Mouse (Mus musculus) embryonic facial prominence, embryonic 10.5 days (tissue): ENCODE measurements around the gene Klrb1a. TPM values are rescaled to one million over a fixed set of nuclear protein-coding genes. Genes with fewer than 3 reads are reported as not detected.
"Not testable (repeated sequence)": the region's sequence is repeated elsewhere in the genome, so short reads cannot be mapped to it uniquely, and the experiment has no call there.

ENCODE experiments used
- DNase-seq: peaks from one replicate; pipeline ENCODE4 v3.0.0-alpha.2; 2017; ENCODE audit warnings: low spot score
- H3K27ac ChIP-seq: fragments of 300-500 bp; sonication (generic); replicated peaks from 2 replicates; pipeline ENCODE4 v1.5.1; 2016; ENCODE audit warnings: mild to moderate bottlenecking
- H3K27me3 ChIP-seq: fragments of 300-500 bp; sonication (generic); replicated peaks from 2 replicates; pipeline ENCODE4 v1.6.1; 2016; ENCODE audit warnings: low read depth, mild to moderate bottlenecking; ENCODE audit not compliant: poor library complexity, severe bottlenecking
- H3K36me3 ChIP-seq: fragments of 300-500 bp; sonication (generic); replicated peaks from 2 replicates; pipeline ENCODE4 v1.6.1; 2016; ENCODE audit warnings: mild to moderate bottlenecking, moderate library complexity
- H3K4me1 ChIP-seq: fragments of 300-500 bp; sonication (generic); 2 replicates; pipeline ENCODE4 v1.6.1; 2016
- H3K4me3 ChIP-seq: fragments of 300-500 bp; sonication (generic); 2 replicates; pipeline ENCODE4 v1.5.1; 2016; ENCODE audit warnings: mild to moderate bottlenecking, moderate library complexity
- H3K9me3 ChIP-seq: fragments of 300-500 bp; sonication (generic); 2 replicates; pipeline ENCODE4 v1.6.1; 2016; ENCODE audit warnings: mild to moderate bottlenecking
- WGBS: fragments of 180-500 bp; shearing (Covaris S2); methylation state at CpG from one replicate; pipeline ENCODE4 v1.1.7; 2016; 5-methylcytosine and 5-hydroxymethylcytosine counted together
- polyA plus RNA-seq: library from polyadenylated mRNA; unstranded; fragments of >200 nt; fragmentation: Nextera tagmentation; extraction: Ambion mirVana; gene quantifications from 2 replicates; pipeline ENCODE4 v1.2.1, GENCODE M21; 2016

Gene Klrb1a
- polyA plus RNA-seq, 1 experiment from 2014 or later = not detected

DNA sequence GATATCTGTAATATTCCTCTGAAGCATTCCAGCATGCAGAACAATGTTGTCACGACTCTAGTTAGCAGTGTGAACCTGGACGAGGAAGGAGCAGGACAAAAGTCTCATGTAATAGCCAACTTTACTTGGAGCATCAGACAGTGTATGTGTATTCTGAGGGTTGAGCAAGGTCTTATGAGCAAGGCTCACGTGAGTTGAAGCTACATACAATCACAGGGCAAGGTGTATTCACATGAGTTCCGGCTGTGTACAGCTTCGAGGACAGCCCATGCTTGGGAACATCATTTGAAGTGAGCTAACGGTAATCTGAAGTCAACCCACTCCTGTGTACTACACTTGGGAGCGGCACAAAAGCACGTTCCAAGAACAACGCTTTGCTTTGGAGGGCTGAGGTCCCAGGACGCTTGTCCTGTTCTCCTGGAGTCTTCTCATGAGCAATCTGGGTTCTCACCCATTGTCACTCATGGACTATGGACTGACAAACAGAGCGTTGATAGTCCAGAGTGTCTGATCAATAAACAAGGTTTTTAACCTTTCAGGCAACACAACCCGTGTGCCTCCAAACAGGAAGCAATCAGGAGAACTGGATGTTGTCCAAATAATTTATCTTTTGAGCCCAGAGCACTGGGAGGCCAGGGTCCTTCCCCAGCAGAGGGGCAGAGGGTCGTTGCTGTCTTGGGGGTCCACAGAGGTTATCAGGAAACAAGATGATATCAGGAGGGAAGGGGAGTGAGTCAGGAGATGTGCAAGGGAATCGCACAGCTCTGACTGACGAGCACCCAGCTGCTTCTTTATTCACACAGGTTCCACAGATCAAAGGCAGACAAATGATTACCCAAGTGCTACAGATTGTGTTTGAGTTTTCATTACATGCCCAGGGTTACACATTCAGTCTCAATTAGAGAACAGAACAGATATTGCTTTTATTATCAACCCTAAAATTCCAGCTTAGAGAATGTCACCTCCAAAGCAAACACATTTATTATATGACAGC is 7.9 kb upstream of the Klrb1a start:
- not testable (repeated sequence) for H3K9me3 ChIP-seq, H3K4me3 ChIP-seq, H3K27ac ChIP-seq, H3K4me1 ChIP-seq, DNase-seq, H3K36me3 ChIP-seq, H3K27me3 ChIP-seq
- 85% methylated on average over 15 of the region's 15 CpGs for WGBS

DNA sequence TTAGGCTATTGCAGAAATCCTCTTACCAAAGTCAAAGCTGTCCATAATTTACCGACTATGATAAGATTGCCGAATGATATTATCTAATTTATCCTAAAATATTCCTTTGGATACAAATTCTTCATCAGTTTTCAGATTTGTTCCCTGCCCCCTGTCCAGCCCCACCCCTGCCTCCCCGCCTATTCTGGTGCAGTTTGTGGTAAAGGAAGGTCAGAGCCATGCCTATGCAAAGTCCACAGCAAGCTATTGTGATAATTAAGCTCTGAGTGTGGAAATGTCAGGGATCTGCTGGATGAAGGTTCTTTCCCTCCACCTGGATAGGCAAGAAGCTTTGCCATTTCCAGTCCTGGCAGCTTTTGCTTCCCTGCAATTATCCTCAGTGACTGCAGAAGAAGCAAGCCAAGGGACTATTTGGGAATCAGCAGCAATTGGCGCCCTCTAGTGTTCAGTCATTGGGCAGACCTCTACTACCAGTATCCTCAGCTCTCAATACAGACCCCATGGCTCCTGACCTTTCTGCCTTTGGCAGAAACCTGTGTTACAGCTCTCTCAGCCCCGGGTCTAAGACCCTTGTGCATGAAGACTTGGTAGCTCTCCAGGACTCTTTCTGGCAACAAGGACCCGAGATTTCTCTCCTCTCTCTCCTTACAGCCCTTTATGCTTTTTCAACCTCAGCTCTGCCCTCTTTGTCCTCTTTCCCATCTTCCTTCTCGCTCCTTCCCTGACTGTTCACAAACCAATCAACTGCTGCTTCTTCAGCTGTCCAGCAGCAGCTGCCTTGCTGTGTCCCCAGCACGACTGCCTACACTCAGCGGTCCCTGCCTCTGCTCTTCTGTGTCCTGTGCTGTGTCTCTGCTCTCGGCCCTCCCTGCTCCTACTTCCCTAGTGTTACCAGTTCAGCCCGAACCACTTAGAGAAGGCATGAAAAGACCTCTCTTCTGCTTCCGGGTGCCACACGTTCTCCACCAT is 6.7 kb upstream of the Klrb1a start:
- not testable (repeated sequence) for H3K4me1 ChIP-seq, H3K4me3 ChIP-seq
- DNase-seq = peak; percentile 62

GRCm38 (mm10) chr6:128625246-128625645 is 1.9 kb upstream of the Klrb1a start:
- H3K27ac ChIP-seq, DNase-seq, H3K27me3 ChIP-seq, H3K36me3 ChIP-seq, H3K4me1 ChIP-seq, H3K9me3 ChIP-seq, H3K4me3 ChIP-seq: not testable (repeated sequence)
- 92% methylated on average over 6 of the region's 6 CpGs for WGBS

More for the DNA sequence above, 6.7 kb upstream of the Klrb1a start:
- 55% methylated on average over 13 of the region's 13 CpGs for WGBS
- H3K9me3 ChIP-seq, H3K27ac ChIP-seq, H3K36me3 ChIP-seq, H3K27me3 ChIP-seq: not testable (repeated sequence)

DNA sequence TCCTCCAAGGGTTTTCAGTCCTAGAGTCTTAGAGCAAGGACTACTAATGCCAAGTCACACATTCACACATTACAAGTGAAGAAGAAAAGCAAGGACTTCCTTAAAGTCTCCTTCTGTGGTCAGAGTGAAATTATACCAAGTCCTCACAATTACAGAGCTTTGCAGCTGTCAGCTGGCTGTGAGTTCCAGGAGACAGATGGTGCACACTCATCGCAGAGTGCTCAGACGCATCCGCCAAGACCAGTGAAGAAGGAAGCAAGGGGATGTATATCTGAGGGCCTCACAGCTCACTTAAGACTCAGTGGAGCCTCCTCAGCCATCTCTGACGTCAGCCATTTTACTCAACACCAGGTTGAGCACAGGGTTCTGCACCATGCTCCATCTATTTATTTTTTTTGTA is 1.1 kb upstream of the Klrb1a start:
- Histone ChIP-seq H3K36me3 (no peaks in the 10 kb centered on the region), H3K27me3 (no peaks in the 10 kb centered on the region), H3K27ac (no peak overlapping the region), H3K9me3 (no peaks in the 10 kb centered on the region), H3K4me3 (no peak overlapping the region), H3K4me1 (no peaks in the 10 kb centered on the region)
- WGBS = 83% methylated on average over 4 of the region's 4 CpGs
- no peak for DNase-seq

- no peak overlapping the region for H3K4me3 ChIP-seq
- H3K27me3 ChIP-seq = no peaks in the 10 kb centered on the region
- no peaks in the 10 kb centered on the region for H3K36me3 ChIP-seq
- no peak overlapping the region for H3K27ac ChIP-seq
- H3K9me3 ChIP-seq = no peaks in the 10 kb centered on the region
- H3K4me1 ChIP-seq = no peaks in the 10 kb centered on the region
- no peak for DNase-seq
- WGBS = 85% methylated on average over 2 of the region's 2 CpGs
These were observed 600 bp downstream of the Klrb1a start for GRCm38 (mm10) chr6:128622733-128623132.

- Histone ChIP-seq H3K9me3 (no peaks in the 10 kb centered on the region), H3K27ac (no peak overlapping the region), H3K36me3 (no peaks in the 10 kb centered on the region), H3K4me3 (no peak overlapping the region), H3K27me3 (no peaks in the 10 kb centered on the region), H3K4me1 (no peaks in the 10 kb centered on the region)
- no peak for DNase-seq
- 71% methylated on average over 9 of the region's 9 CpGs for whole genome bisulfite sequencing
These were observed 17.0 kb downstream of the Klrb1a start for GRCm38 (mm10) chr6:128606350-128606749.

DNA sequence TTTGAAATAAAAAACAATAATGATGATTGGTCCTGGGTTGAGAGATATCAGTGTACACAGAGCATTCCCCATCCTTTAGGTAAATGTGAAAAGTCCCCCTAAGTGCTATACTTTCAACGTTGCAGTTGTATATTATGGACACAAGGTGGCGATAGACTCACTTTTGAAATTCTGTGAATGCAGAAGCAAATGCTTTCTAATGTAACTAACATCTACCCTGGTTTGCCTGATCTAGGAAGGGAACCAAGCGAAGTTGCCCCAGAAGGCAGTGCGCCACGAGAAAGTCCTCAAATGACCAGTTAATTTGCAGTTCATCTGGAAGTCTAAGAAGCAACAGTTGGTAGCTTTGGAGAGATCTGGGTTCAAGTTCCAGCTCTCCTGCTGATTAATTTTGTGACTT is 18.8 kb downstream of the Klrb1a start:
- no peaks in the 10 kb centered on the region for H3K4me1 ChIP-seq
- no peak overlapping the region for H3K4me3 ChIP-seq
- no peak overlapping the region for H3K27ac ChIP-seq
- no peaks in the 10 kb centered on the region for H3K9me3 ChIP-seq
- H3K27me3 ChIP-seq = no peaks in the 10 kb centered on the region
- WGBS = 38% methylated on average over 5 of the region's 5 CpGs
- no peak for DNase-seq
- H3K36me3 ChIP-seq = no peaks in the 10 kb centered on the region

- Histone ChIP-seq H3K36me3 (no peaks in the 10 kb centered on the region), H3K27ac (no peak overlapping the region), H3K9me3 (no peaks in the 10 kb centered on the region), H3K27me3 (no peaks in the 10 kb centered on the region), H3K4me3 (no peak overlapping the region), H3K4me1 (no peaks in the 10 kb centered on the region)
- DNase-seq = no peak
- WGBS = 57% methylated on average over 10 of the region's 10 CpGs
These were observed 20.7 kb downstream of the Klrb1a start for GRCm38 (mm10) chr6:128602463-128603201.

- H3K4me3 ChIP-seq = no peak overlapping the region
- H3K4me1 ChIP-seq = peaks cover 4% of the 10 kb centered on the region
- no peak overlapping the region for H3K27ac ChIP-seq
- H3K36me3 ChIP-seq = no peaks in the 10 kb centered on the region
- WGBS = 65% methylated on average over 3 of the region's 3 CpGs
- no peaks in the 10 kb centered on the region for H3K9me3 ChIP-seq
- no peak for DNase-seq
- no peaks in the 10 kb centered on the region for H3K27me3 ChIP-seq
These were observed 21.3 kb downstream of the Klrb1a start for GRCm38 (mm10) chr6:128602026-128602425.

DNA sequence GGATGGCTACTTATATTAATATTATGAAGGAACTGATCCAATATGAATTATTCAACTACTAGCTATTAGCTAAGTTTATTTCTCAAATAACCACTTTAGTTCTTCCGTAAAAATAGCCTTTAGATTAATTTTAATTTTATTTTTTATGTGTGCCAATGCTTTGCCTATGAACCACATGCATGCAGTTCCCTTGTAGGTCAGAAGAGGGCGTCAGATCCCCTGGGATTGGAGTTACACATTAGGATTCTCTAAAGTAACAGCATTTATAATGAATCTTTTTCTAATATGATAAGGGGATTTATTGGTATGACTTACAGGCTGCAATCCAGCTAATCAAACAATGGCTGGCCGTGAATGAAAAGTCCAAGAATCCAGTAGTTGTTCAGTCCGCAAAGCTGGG is 23.8 kb downstream of the Klrb1a start:
- Histone ChIP-seq H3K9me3 (no peaks in the 10 kb centered on the region), H3K27me3 (no peaks in the 10 kb centered on the region), H3K4me1 (peaks cover 6% of the 10 kb centered on the region), H3K36me3 (no peaks in the 10 kb centered on the region), H3K27ac (no peak overlapping the region), H3K4me3 (no peak overlapping the region)
- no peak for DNase-seq
- 61% methylated on average over 4 of the region's 4 CpGs for WGBS

- Histone ChIP-seq H3K9me3 (no peaks in the 10 kb centered on the region), H3K4me1 (peaks cover 6% of the 10 kb centered on the region), H3K36me3 (no peaks in the 10 kb centered on the region), H3K4me3 (no peak overlapping the region), H3K27ac (no peak overlapping the region), H3K27me3 (no peaks in the 10 kb centered on the region)
- no peak for DNase-seq
- WGBS = 72% methylated on average over 2 of the region's 2 CpGs
These were observed 24.9 kb downstream of the Klrb1a start for GRCm38 (mm10) chr6:128598256-128599047.
